ENCODE assay signal across 21 mouse cellular contexts in genomic region chr1:184584505-184584874, GRCm38 (mm10).
DNase-seq lines count a peak whose midpoint lies in the region; ATAC-seq lines count a peak whose summit lies in the region.
"Had no signal": no experiment of that assay in that cellular context is flagged by ENCODE, and none has a peak within 500 bp of the region (broad histone marks: within the 10 kb centered on the region; RNA-seq: fewer than 3 reads in every experiment).

No protein-coding gene starts in this region.

- H3K27me3 ChIP-seq in heart, embryonic 16.5 days (ENCODE audit: control insufficient read depth, insufficient read depth, low read length) = no peaks in the 10 kb centered on the region
- H3K27me3 ChIP-seq in lung, embryonic 16.5 days (ENCODE audit: control insufficient read depth, insufficient read depth, low read depth, low read length) = no peaks in the 10 kb centered on the region
- H3K27me3 ChIP-seq in intestine, embryonic 16.5 days (replicated peaks; ENCODE audit: control insufficient read depth, insufficient read depth, low read length) = no peaks in the 10 kb centered on the region
- H3K27me3 ChIP-seq: CH12.LX; embryonic facial prominence, embryonic 12.5 days; forebrain, embryonic 12.5 days; heart, embryonic 12.5 days; hindbrain, embryonic 12.5 days had no signal

- no peaks in the 10 kb centered on the region for H3K9me3 ChIP-seq in heart, embryonic 16.5 days (replicated peaks; ENCODE audit: control insufficient read depth, low read length)
- H3K9me3 ChIP-seq in lung, embryonic 16.5 days (ENCODE audit: control insufficient read depth, low read length) = no peaks in the 10 kb centered on the region
- no peaks in the 10 kb centered on the region for H3K9me3 ChIP-seq in intestine, embryonic 16.5 days (ENCODE audit: control insufficient read depth, low read length)
- H3K9me3 ChIP-seq: embryonic facial prominence, embryonic 12.5 days; forebrain, embryonic 12.5 days; heart, embryonic 12.5 days; hindbrain, embryonic 12.5 days had no signal

- no peak overlapping the region for H3K4me2 ChIP-seq in heart, embryonic 16.5 days (ENCODE audit: low read depth, low read length)
- no peak overlapping the region for H3K4me2 ChIP-seq in lung, embryonic 16.5 days (ENCODE audit: low read depth, low read length)
- no peak overlapping the region for H3K4me2 ChIP-seq in intestine, embryonic 16.5 days (ENCODE audit: low read depth, low read length)
- H3K4me2 ChIP-seq: embryonic facial prominence, embryonic 12.5 days; forebrain, embryonic 12.5 days; heart, embryonic 12.5 days; hindbrain, embryonic 12.5 days had no signal

- DNase-seq in heart, adult 18-20 months = no peak
- no peak for DNase-seq in lung, adult 18-20 months
- peak; percentile 68 for DNase-seq in MN1 (ENCODE audit: low spot score)
- no peak for DNase-seq in cerebellum, postnatal 10 days
- DNase-seq: adrenal gland, adult 8-10 months; adrenal gland, postnatal 36 days; cerebellum, adult 2 months; cerebellum, postnatal 14 days; embryo, embryonic 11 days; gastrocnemius, postnatal 10 days; heart, postnatal 4 days had no signal

- no peak overlapping the region for H3K9ac ChIP-seq in heart, embryonic 16.5 days (ENCODE audit: low read length)
- no peak overlapping the region for H3K9ac ChIP-seq in lung, embryonic 16.5 days (ENCODE audit: low read length)
- H3K9ac ChIP-seq in intestine, embryonic 16.5 days (ENCODE audit: low read depth, low read length) = no peak overlapping the region
- H3K9ac ChIP-seq: embryonic facial prominence, embryonic 12.5 days; forebrain, embryonic 12.5 days; heart, embryonic 12.5 days; hindbrain, embryonic 12.5 days had no signal

- WGBS in heart, embryonic 16.5 days = 59% methylated on average over 12 of the region's 12 CpGs
- 20% methylated on average over 12 of the region's 12 CpGs for WGBS in lung, embryonic 16.5 days
- WGBS in intestine, embryonic 16.5 days = 39% methylated on average over 12 of the region's 12 CpGs

- H3K4me3 ChIP-seq in heart, embryonic 16.5 days (ENCODE audit: low read length) = no peak overlapping the region
- H3K4me3 ChIP-seq in lung, embryonic 16.5 days (ENCODE audit: low read length) = no peak overlapping the region
- no peak overlapping the region for H3K4me3 ChIP-seq in intestine, embryonic 16.5 days (ENCODE audit: low read length)
- H3K4me3 ChIP-seq: embryonic facial prominence, embryonic 12.5 days; forebrain, embryonic 12.5 days; heart, embryonic 12.5 days; hindbrain, embryonic 12.5 days had no signal

- H3K36me3 ChIP-seq in heart, embryonic 16.5 days (ENCODE audit: control insufficient read depth, insufficient read depth) = no peaks in the 10 kb centered on the region
- no peaks in the 10 kb centered on the region for H3K36me3 ChIP-seq in lung, embryonic 16.5 days (ENCODE audit: control insufficient read depth, insufficient read depth, low read length)
- no peaks in the 10 kb centered on the region for H3K36me3 ChIP-seq in intestine, embryonic 16.5 days (ENCODE audit: control insufficient read depth, insufficient read depth, low read length)
- H3K36me3 ChIP-seq: embryonic facial prominence, embryonic 12.5 days; forebrain, embryonic 12.5 days; heart, embryonic 12.5 days; hindbrain, embryonic 12.5 days had no signal

- no peaks in the 10 kb centered on the region for H3K4me1 ChIP-seq in heart, embryonic 16.5 days (ENCODE audit: control insufficient read depth, insufficient read depth, low read length)
- H3K4me1 ChIP-seq in lung, embryonic 16.5 days (replicated peaks; ENCODE audit: control insufficient read depth, insufficient read depth, low read length) = peaks cover 15% of the 10 kb centered on the region
- peaks cover 7% of the 10 kb centered on the region for H3K4me1 ChIP-seq in intestine, embryonic 16.5 days (ENCODE audit: control insufficient read depth, insufficient read depth, low read length)
- H3K4me1 ChIP-seq: embryonic facial prominence, embryonic 12.5 days; forebrain, embryonic 12.5 days; hindbrain, embryonic 12.5 days had no signal

- no peak for ATAC-seq in heart, embryonic 16.5 days (replicated peaks; ENCODE audit: extremely low read depth, insufficient read depth, low FRiP score)
- peak; percentile 74 for ATAC-seq in lung, embryonic 16.5 days (ENCODE audit: low read depth)
- ATAC-seq in intestine, embryonic 16.5 days = peak; percentile 74
- ATAC-seq: forebrain, embryonic 16.5 days; hindbrain, embryonic 16.5 days had no signal

- peak overlapping the region; percentile 23; the same call in 1 of the 2 replicates for H3K27ac ChIP-seq in heart, embryonic 16.5 days (ENCODE audit: low read length)
- peak overlapping the region; percentile 25; the same call in 1 of the 2 replicates for H3K27ac ChIP-seq in lung, embryonic 16.5 days (ENCODE audit: low read length)
- H3K27ac ChIP-seq in intestine, embryonic 16.5 days (ENCODE audit: low read length) = peak overlapping the region; percentile 55; the same call in 1 of the 2 replicates
- H3K27ac ChIP-seq: embryonic facial prominence, embryonic 12.5 days; forebrain, embryonic 12.5 days; hindbrain, embryonic 12.5 days had no signal
